Mouse (Mus musculus) kidney, adult 2 months (tissue): ENCODE results near the gene Defa26. TPM values are rescaled to one million over a fixed set of nuclear protein-coding genes. Genes with fewer than 3 reads are reported as not detected.
"Not testable (repeated sequence)": the region's sequence is repeated elsewhere in the genome, so short reads cannot be mapped to it uniquely, and the experiment has no call there.

Experiments
- DNase-seq: peaks from one replicate; pipeline ENCODE4 v3.0.0; 2021
- H3K27ac ChIP-seq: fragments of 200-500 bp; 2 replicates; pipeline ENCODE4 v1.5.1; 2012; ENCODE audit warnings: low read depth, low read length, control low read depth, inconsistent platforms; ENCODE audit not compliant: insufficient read depth
- H3K27me3 ChIP-seq: fragments of 200-500 bp; replicated peaks from 2 replicates; pipeline ENCODE4 v1.6.1; 2012; ENCODE audit warnings: mild to moderate bottlenecking, moderate library complexity, low read length, inconsistent platforms; ENCODE audit not compliant: control insufficient read depth, insufficient read depth
- H3K36me3 ChIP-seq: fragments of 200-500 bp; 2 replicates; pipeline ENCODE4 v1.6.1; 2012; ENCODE audit warnings: mild to moderate bottlenecking, moderate library complexity, low read length, inconsistent platforms; ENCODE audit not compliant: control insufficient read depth, insufficient read depth
- H3K4me1 ChIP-seq: fragments of 200-500 bp; 2 replicates; pipeline ENCODE4 v1.6.1; 2011; ENCODE audit warnings: low read length; ENCODE audit not compliant: control insufficient read depth, insufficient read depth
- H3K4me3 ChIP-seq: fragments of 200-500 bp; 2 replicates; pipeline ENCODE4 v1.5.1; 2011; ENCODE audit warnings: mild to moderate bottlenecking, low read depth, low read length, control low read depth; ENCODE audit not compliant: insufficient read depth
- WGBS: fragments of 180-500 bp; shearing (Covaris S2); methylation state at CpG from one replicate; pipeline ENCODE4 v1.1.7; 2018; 5-methylcytosine and 5-hydroxymethylcytosine counted together
- polyA plus RNA-seq: library from polyadenylated mRNA; depleted of rRNA; stranded (reverse); fragments of >200 nt; gene quantifications from 2 replicates; pipeline ENCODE4 v1.2.3, GENCODE M21; 2012; rRNA removed

Defa26 gene
- not detected in 2 replicates for polyA plus RNA-seq

DNA sequence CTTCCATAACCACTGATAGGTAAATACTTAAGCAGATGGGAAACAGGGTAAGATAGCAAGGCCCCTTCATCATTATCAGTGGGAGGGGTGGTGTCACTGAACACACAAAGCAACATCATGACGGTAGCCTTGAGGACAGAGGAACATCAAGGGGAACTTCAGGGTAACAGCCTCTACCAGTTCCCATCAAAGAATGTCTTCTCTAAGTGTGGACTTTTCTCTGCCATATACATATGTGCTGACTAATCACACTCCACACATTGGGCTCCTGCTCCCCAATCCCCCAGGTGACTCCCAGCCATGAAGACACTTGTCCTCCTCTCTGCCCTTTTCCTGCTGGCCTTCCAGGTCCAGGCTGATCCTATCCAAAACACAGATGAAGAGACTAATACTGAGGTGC, at the start of gene Defa26:
Defa26 (plus strand) TSS at position 301 of the 400 bp plus-strand sequence.
- not testable (repeated sequence) for H3K36me3 ChIP-seq, H3K4me1 ChIP-seq, H3K27me3 ChIP-seq, DNase-seq, H3K27ac ChIP-seq, H3K4me3 ChIP-seq
- 86% methylated on average over 1 of the region's 1 CpGs for WGBS

DNA sequence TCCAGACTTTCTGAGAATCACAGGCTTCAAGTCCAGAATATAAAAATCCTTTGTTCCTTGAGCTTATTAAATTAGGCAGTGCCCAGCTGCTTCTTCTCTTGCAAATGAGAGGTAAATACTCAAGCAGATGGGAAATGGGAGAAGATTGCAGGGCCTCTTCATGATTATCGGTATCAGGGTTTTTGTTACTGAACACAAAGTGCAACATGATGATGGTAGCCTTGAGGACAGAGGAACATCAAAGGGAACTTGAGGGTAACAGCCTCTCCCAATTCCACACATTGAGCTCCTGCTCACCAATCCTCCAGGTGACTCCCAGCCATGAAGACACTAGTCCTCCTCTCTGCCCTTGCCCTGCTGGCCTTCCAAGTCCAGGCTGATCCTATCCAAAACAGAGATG, 35.3 kb upstream of the Defa26 start, which contains the start of gene Defa28:
Defa28 (plus strand) TSS at position 301 of the 400 bp plus-strand sequence.
- not testable (repeated sequence) for H3K4me3 ChIP-seq, H3K27ac ChIP-seq, DNase-seq, H3K27me3 ChIP-seq, H3K4me1 ChIP-seq, H3K36me3 ChIP-seq
- no CpG with 5 or more reads among the region's 1 CpGs for WGBS

DNA sequence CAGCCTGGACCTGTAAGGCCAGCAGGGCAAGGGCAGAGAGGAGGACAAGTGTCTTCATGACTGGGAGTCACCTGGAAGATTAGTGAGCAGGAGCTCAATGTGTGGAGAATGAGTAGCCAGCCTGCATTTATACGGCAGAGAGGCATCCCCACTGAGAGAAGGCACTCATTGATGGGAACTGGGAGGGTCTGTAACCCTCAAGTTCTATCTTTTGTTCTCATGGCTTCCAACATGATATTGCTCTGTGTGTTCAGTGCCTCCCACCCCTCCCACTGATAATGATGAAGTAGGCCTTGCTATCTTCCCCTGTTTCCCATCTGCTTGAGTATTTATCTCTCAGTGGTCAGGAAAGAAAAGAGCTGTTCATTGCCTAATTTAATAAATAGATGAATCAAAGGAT, 23.6 kb upstream of the Defa26 start, which contains the start of gene Gm7861:
Gm7861 (minus strand) TSS at position 101 of the 400 bp plus-strand sequence.
- H3K36me3 ChIP-seq, H3K27me3 ChIP-seq, H3K27ac ChIP-seq, DNase-seq, H3K4me3 ChIP-seq, H3K4me1 ChIP-seq: not testable (repeated sequence)
- no CpG with 5 or more reads among the region's 1 CpGs for WGBS

DNA sequence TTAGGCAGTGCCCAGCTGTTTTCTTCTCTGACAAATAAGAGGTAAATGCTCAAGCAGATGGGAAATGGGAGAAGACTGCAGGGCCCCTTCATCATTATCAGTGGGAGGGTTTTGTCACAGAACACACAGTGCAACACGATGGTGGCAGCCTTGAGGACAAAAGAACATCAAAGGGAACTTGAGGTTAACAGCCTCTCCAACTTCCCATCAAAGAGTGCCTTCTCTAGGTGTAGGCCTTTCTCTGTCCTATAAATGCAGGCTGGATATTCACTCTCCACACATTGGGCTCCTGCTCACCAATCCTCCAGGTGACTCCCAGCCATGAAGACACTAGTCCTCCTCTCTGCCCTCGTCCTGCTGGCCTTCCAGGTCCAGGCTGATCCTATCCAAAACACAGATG, 37.5 kb downstream of the Defa26 start, which contains the start of gene Defa17:
Defa17 (plus strand) TSS at position 301 of the 400 bp plus-strand sequence.
- H3K27ac ChIP-seq, H3K36me3 ChIP-seq, H3K4me1 ChIP-seq, H3K27me3 ChIP-seq, DNase-seq, H3K4me3 ChIP-seq: not testable (repeated sequence)
- WGBS: 67% methylated on average over 1 of the region's 2 CpGs

- H3K36me3 ChIP-seq, DNase-seq, H3K27me3 ChIP-seq, H3K4me1 ChIP-seq, H3K27ac ChIP-seq, H3K4me3 ChIP-seq: not testable (repeated sequence)
- WGBS: 100% methylated on average over 1 of the region's 1 CpGs
These were observed 47.5 kb downstream of the Defa26 start, which contains the start of gene Defa34 for GRCm38 (mm10) chr8:21665497-21665896. Defa34 (plus strand) TSS chr8:21665797.

Other genes starting within 250 kb of the Defa26 start
- not detected in 2 replicates for gene Defa2, start 239.7 kb upstream of the Defa26 start, polyA plus RNA-seq
- not detected in 2 replicates for gene Defa33, start 226.4 kb upstream of the Defa26 start, polyA plus RNA-seq
- not detected in 2 replicates for gene Defa36, start 190.8 kb upstream of the Defa26 start, polyA plus RNA-seq
- not detected in 2 replicates for gene Gm7849, start 161.6 kb upstream of the Defa26 start, polyA plus RNA-seq
- gene Defa20, start 108.9 kb upstream of the Defa26 start, polyA plus RNA-seq: not detected in 2 replicates
- not detected in 2 replicates for gene Defa32, start 89.2 kb upstream of the Defa26 start, polyA plus RNA-seq
- not detected in 2 replicates for gene Defa37, start 52.8 kb upstream of the Defa26 start, polyA plus RNA-seq
- gene Defa28, start 35.2 kb upstream of the Defa26 start, polyA plus RNA-seq: not detected in 2 replicates
- gene Gm7861, start 23.7 kb upstream of the Defa26 start, polyA plus RNA-seq: not detected in 2 replicates
- gene Defa17, start 37.6 kb downstream of the Defa26 start, polyA plus RNA-seq: not detected in 2 replicates
- not detected in 2 replicates for gene Defa34, start 47.6 kb downstream of the Defa26 start, polyA plus RNA-seq
- gene AY761184, start 85.5 kb downstream of the Defa26 start, polyA plus RNA-seq: not detected in 2 replicates
- not detected in 2 replicates for gene Defa24, start 116.3 kb downstream of the Defa26 start, polyA plus RNA-seq
- not detected in 2 replicates for gene Defb50, start 205.4 kb downstream of the Defa26 start, polyA plus RNA-seq
- 1.5 and 2.4 TPM in 2 replicates for gene Defb2, start 221.7 kb downstream of the Defa26 start, polyA plus RNA-seq
- gene Defb10, start 240.7 kb downstream of the Defa26 start, polyA plus RNA-seq: not detected in 2 replicates